Mouse (Mus musculus): ENCODE data around the gene Ntrk3.

GRCm38 (mm10) chr7:78491176-78491575 is 246.6 kb downstream of the Ntrk3 start:
- no peak for TF ChIP-seq CTCF (IDR thresholded peaks at IDR 0.05; ENCODE audit: insufficient read depth, low read length)
- TF ChIP-seq POLR2A (IDR thresholded peaks at IDR 0.05; ENCODE audit: borderline replicate concordance, extremely low read depth, low read depth, low read length): no peak

All from lung, adult 2 months (tissue).